Mouse (Mus musculus) forebrain, embryonic 13.5 days (tissue): ENCODE results near the gene Gm45233. TPM values are rescaled to one million over a fixed set of nuclear protein-coding genes. Genes with fewer than 3 reads are reported as not detected.
A peak's percentile ranks its signal among the peaks of the same experiment; 100 is the strongest.

ENCODE experiments used
- ATAC-seq: fragments of 200-750 bp; cut with Nextera tagmentation; 2 replicates; pipeline ENCODE4 v1.8.0; 2017
- H3K27ac ChIP-seq: fragments of 300-500 bp; sonication (generic); 2 replicates; pipeline ENCODE4 v1.5.1; 2015; ENCODE audit warnings: inconsistent platforms, mild to moderate bottlenecking, moderate library complexity
- H3K27me3 ChIP-seq: fragments of 300-500 bp; sonication (generic); 2 replicates; pipeline ENCODE4 v1.6.1; 2015; ENCODE audit warnings: mild to moderate bottlenecking, inconsistent platforms
- H3K36me3 ChIP-seq: fragments of 300-500 bp; sonication (generic); 2 replicates; pipeline ENCODE4 v1.6.1; 2015; ENCODE audit warnings: mild to moderate bottlenecking, inconsistent platforms; ENCODE audit not compliant: poor library complexity, severe bottlenecking
- H3K4me1 ChIP-seq: fragments of 300-500 bp; sonication (generic); 2 replicates; pipeline ENCODE4 v1.6.1; 2015; ENCODE audit warnings: inconsistent platforms
- H3K4me2 ChIP-seq: fragments of 300-500 bp; sonication (generic); 2 replicates; pipeline ENCODE4 v1.6.1; 2015; ENCODE audit warnings: inconsistent platforms, mild to moderate bottlenecking, moderate library complexity
- H3K4me3 ChIP-seq: fragments of 300-500 bp; sonication (generic); 2 replicates; pipeline ENCODE4 v1.5.1; 2015; ENCODE audit warnings: mild to moderate bottlenecking, inconsistent platforms
- H3K9ac ChIP-seq: fragments of 300-500 bp; sonication (generic); 2 replicates; pipeline ENCODE4 v1.6.1; 2015; ENCODE audit warnings: mild to moderate bottlenecking, inconsistent platforms
- H3K9me3 ChIP-seq: fragments of 300-500 bp; sonication (generic); replicated peaks from 2 replicates; pipeline ENCODE4 v1.6.1; 2016; ENCODE audit warnings: inconsistent platforms
- WGBS: fragments of 180-500 bp; shearing (Covaris S2); methylation state at CpG from one replicate; pipeline ENCODE4 v1.1.7; 2015; 5-methylcytosine and 5-hydroxymethylcytosine counted together
- polyA plus RNA-seq: library from polyadenylated mRNA; unstranded; fragments of >200 nt; fragmentation: Nextera tagmentation; extraction: Ambion mirVana; gene quantifications from 2 replicates; pipeline ENCODE4 v1.2.1, GENCODE M21; 2015

The Gm45233 gene
- polyA plus RNA-seq, 1 experiment from 2014 or later = 0.26 TPM

DNA sequence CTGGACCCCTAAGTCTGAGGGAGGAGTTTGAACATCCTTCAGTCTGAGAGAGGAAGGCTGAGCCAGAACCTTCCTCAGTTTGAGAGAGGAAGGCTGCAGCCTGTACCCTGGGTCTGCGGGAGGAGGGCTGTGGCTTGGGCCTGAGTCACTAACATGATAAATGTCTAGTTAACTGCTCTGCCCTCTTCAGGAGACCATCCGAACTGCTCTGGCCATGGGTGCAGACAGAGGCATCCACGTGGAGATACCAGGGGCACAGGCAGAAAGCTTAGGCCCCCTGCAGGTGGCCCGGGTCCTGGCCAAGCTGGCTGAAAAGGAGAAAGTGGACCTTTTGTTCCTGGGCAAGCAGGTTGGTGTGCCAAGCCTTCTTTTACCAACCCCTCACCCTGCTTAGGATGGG is 8.7 kb downstream of the Gm45233 start:
- WGBS = 33% methylated on average over 4 of the region's 4 CpGs
- Histone ChIP-seq H3K27ac (no peak overlapping the region), H3K9me3 (no peaks in the 10 kb centered on the region), H3K4me3 (no peak overlapping the region), H3K9ac (no peak overlapping the region), H3K27me3 (no peaks in the 10 kb centered on the region), H3K4me1 (no peaks in the 10 kb centered on the region), H3K4me2 (no peak overlapping the region), H3K36me3 (peaks cover 47% of the 10 kb centered on the region)
- ATAC-seq = no peak

DNA sequence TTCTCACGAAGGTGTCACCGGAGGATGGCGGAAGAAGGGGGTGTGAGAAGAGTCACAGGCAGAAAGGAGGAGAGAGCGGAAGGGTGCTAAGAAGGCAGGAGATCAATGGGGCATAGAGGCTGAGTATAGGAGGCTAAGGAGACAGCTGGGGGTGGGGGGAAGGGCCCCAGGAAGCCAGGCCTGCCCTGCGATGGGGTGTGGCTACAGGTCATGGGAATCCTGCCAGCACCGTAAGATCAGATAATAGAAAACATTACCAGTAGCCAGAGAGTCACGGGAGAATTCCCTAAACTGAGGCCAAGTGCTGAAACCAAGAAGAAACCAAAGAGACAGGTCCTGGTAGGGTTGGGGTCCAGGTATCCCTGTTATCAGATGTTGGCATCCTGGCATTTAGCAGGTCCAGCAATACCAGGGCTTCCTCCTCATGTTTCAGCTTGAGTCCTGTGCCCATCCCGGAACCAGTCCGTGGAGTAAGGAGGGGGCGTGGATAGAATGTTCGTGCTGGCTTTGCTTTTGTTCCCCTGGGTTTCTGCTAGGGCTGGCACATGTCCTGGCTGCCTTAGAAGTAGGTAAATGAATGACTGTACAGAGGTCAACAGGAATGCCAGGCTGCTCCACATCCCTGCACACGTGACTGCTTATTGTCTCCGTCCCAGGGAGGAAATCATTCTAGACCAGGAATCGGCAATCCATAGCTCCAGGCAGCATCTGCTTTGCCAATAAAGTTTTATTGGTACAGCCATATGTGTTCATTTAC is 9.8 kb downstream of the Gm45233 start:
- Histone ChIP-seq H3K36me3 (peaks cover 52% of the 10 kb centered on the region), H3K9me3 (no peaks in the 10 kb centered on the region), H3K9ac (no peak overlapping the region), H3K4me3 (no peak overlapping the region), H3K27me3 (no peaks in the 10 kb centered on the region), H3K27ac (no peak overlapping the region), H3K4me1 (no peaks in the 10 kb centered on the region), H3K4me2 (no peak overlapping the region)
- WGBS = 90% methylated on average over 14 of the region's 14 CpGs
- no peak for ATAC-seq

DNA sequence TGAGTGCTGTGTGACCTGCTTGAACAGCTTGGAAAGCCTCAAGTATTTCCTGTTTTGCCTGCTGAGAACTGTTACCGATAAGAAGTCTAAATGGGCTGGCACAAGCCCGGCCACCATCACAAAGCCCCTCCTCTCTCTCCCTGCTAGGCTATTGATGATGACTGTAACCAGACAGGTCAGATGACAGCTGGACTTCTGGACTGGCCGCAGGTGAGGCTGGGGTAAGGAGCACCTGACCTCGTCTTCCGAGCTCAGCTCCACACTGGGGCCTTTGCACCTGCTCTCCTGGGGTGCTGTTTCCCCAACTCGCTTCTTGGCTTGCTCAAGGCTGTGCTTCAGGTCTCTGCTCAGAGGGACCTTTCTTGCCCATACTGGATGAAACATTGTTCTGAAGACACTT is 10.4 kb downstream of the Gm45233 start:
- Histone ChIP-seq H3K27me3 (no peaks in the 10 kb centered on the region), H3K9ac (no peak overlapping the region), H3K4me3 (no peak overlapping the region), H3K9me3 (no peaks in the 10 kb centered on the region), H3K27ac (no peak overlapping the region), H3K4me1 (no peaks in the 10 kb centered on the region), H3K36me3 (peaks cover 52% of the 10 kb centered on the region), H3K4me2 (no peak overlapping the region)
- WGBS = 94% methylated on average over 6 of the region's 6 CpGs
- ATAC-seq = no peak

DNA sequence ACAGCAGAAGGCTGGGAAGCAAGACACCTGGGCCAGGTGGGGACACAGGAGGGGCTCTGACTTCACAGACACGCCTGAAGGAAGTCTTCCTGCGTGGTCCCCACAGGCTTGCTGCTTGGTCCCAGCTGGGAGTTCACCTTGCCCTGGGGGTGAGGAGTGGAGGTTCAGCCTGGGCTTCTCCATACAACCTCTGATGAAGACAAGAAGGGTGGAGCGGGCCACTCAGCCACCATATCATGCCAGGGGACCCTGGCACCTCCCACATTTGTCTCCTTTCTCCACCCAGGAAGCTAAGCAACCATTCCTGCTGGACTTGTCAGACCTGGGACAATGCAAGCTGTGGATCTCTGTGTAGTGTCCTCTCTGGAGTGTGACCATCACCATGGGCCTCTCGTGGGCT is 18.9 kb downstream of the Gm45233 start, which contains the start of gene Vsig10l:
Vsig10l (plus strand) TSS at position 301 of the 400 bp plus-strand sequence.
- WGBS = 77% methylated on average over 4 of the region's 4 CpGs
- no peak within 1 kb of the TSS for H3K4me3 ChIP-seq
- H3K9me3 ChIP-seq = no peaks in the 10 kb centered on the region
- peaks cover 28% of the 10 kb centered on the region for H3K27me3 ChIP-seq
- H3K9ac ChIP-seq = no peak within 1 kb of the TSS
- H3K4me2 ChIP-seq = no peak within 1 kb of the TSS
- peaks cover 18% of the 10 kb centered on the region for H3K4me1 ChIP-seq
- ATAC-seq = no peak
- H3K36me3 ChIP-seq = peaks cover 3% of the 10 kb centered on the region
- no peak within 1 kb of the TSS for H3K27ac ChIP-seq

DNA sequence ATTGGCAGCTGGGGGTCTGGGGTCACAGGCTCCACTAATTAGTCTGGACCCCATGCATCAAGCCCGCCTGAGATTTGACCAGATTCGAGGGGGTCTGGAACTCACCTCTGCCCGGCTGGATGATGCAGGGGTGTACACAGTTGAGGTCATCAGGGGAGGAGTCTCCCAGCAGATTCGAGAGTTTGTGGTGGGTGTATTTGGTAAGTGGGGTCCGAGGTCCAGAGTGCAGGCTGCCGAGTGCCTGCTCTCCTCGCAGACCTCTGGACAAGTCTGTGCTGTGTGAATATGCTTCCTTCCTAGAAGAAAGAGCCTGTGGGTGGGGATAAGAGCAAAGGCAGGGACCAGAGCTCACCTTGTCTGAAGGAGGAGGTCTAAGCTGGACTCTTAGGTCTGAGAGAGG is 20.0 kb downstream of the Gm45233 start:
- H3K36me3 ChIP-seq = no peaks in the 10 kb centered on the region
- H3K4me3 ChIP-seq = no peak overlapping the region
- H3K4me1 ChIP-seq = peaks cover 18% of the 10 kb centered on the region
- no peak overlapping the region for H3K9ac ChIP-seq
- H3K27ac ChIP-seq = no peak overlapping the region
- peaks cover 29% of the 10 kb centered on the region for H3K27me3 ChIP-seq
- no peak for ATAC-seq
- WGBS = 82% methylated on average over 7 of the region's 7 CpGs
- no peak overlapping the region for H3K4me2 ChIP-seq
- no peaks in the 10 kb centered on the region for H3K9me3 ChIP-seq

DNA sequence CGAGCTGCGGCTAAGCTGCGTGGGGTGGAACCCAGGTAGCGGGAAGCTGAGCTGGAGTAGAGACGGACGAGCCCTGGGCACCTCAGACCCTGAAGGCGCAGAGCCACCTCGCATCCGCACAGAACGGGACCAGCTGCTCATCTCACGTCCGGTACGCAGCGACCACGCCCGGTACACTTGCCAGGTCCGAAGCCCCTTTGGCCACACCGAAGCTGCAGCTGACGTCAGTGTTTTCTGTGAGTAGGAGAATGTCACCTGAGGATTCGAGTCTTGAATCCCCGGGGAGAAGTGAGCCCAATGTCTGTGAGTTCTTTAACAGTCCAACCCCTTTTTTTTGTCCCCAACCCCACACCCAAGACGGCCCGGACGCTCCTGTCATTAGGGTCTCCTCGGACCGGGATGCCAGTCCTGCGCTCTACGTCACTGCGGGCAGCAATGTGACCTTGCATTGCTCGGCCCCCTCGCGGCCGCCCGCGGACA is 21.0 kb downstream of the Gm45233 start:
- Histone ChIP-seq H3K9me3 (no peaks in the 10 kb centered on the region), H3K4me2 (peak overlapping the region; percentile 81), H3K27me3 (peaks cover 29% of the 10 kb centered on the region), H3K27ac (no peak overlapping the region), H3K4me3 (peak overlapping the region; percentile 45), H3K9ac (peak overlapping the region; percentile 53), H3K4me1 (peaks cover 18% of the 10 kb centered on the region), H3K36me3 (no peaks in the 10 kb centered on the region)
- ATAC-seq = peak; percentile 14
- 6% methylated on average over 35 of the region's 35 CpGs for WGBS

DNA sequence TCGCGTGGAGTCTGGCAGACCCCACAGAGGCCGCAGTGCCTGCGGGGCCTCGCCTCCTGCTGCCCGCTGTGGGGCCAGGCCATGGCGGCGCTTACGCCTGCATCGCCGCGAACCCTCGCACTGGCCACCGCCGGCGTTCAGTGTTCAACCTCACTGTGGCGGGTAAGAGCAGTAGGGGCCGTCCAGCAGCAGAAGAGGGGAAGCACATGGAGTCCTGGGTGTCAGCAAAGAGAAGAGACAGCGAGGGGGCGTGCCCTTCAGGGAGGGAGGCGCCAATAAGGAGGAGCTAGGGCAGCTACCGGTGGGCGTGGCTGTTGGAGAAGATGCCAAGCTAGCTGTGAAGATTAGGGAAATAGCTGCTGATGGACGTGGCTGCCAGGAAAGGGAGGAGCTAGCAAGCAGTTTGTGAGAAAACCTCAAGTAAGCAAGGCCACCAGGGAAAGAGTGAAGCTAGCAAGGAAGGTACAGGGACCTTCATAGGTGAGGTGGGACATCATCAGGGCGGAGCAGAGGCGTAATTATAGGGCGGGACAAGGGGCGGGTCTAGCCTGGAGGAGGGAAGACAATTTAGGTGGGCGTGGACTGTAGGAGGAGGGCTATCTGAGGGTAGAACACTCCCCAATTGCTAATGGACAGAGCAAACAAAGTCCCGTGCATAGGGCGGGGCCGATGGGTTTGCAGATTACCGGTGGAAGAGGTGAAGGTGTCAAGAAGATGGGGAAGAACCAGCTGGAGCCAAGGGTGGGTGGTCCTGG is 21.6 kb downstream of the Gm45233 start:
- under 1% methylated on average over 33 of the region's 33 CpGs for WGBS
- H3K9ac ChIP-seq = peak overlapping the region; percentile 58
- no peaks in the 10 kb centered on the region for H3K9me3 ChIP-seq
- peak overlapping the region; percentile 45 for H3K4me3 ChIP-seq
- H3K36me3 ChIP-seq = no peaks in the 10 kb centered on the region
- H3K4me1 ChIP-seq = peaks cover 18% of the 10 kb centered on the region
- no peak overlapping the region for H3K27ac ChIP-seq
- peak overlapping the region; percentile 81 for H3K4me2 ChIP-seq
- H3K27me3 ChIP-seq = peaks cover 29% of the 10 kb centered on the region
- peak; percentile 85 for ATAC-seq

DNA sequence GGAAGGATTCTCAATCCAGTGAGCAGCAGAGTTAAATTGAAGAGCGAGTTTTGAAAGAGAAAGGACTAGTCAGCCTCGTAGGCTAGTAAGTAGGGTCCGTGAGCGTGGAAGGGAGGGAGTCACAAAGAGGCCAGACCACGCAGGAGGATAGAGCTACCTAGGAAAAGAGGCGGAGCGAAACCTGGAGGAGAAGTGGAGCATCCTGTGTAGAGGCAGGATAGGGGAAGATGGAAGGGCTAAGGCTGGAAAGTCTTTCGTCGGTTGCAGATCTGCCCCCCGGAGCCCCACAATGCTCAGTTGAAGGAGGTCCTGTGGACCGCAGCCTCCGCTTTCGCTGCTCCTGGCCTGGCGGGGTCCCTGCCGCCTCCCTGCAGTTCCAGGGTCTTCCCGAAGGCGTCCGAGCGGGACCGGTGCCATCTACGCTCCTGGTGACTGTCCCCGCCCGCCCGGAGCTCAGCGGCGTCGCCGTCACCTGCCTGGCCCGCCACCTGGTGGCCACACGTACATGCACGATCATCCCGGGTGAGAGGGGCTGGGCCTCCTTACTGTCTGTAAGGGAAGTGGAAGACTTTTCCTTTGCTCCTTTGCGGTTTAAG is 22.3 kb downstream of the Gm45233 start:
- peaks cover 18% of the 10 kb centered on the region for H3K4me1 ChIP-seq
- no peaks in the 10 kb centered on the region for H3K36me3 ChIP-seq
- no peak overlapping the region for H3K27ac ChIP-seq
- WGBS = 2% methylated on average over 33 of the region's 33 CpGs
- H3K27me3 ChIP-seq = peaks cover 29% of the 10 kb centered on the region
- H3K4me2 ChIP-seq = peak overlapping the region; percentile 81
- H3K9ac ChIP-seq = peak overlapping the region; percentile 58
- ATAC-seq = peak; percentile 63
- no peaks in the 10 kb centered on the region for H3K9me3 ChIP-seq
- H3K4me3 ChIP-seq = peak overlapping the region; percentile 45

DNA sequence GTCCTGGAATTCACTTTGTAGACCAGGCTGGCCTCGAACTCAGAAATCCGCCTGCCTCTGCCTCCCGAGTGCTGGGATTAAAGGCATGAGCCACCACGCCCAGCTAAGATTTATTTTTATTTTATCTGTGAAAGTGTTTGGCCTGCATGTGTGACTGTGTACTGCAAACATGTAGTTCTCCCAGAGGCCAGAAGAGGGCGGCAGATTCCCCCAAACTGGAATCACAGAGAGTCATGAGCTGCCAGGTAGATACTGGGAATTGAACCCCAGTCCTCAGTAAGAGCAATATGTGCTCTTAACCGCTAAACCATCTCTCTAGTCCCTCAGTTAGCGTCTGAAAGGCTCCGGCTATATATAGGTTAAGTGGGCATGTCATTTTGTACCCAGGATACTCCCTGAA is 26.4 kb downstream of the Gm45233 start:
- H3K27me3 ChIP-seq = peaks cover 11% of the 10 kb centered on the region; the same call in 1 of the 2 replicates
- WGBS = 39% methylated on average over 8 of the region's 8 CpGs
- no peak for ATAC-seq
- H3K4me2 ChIP-seq = no peak overlapping the region
- no peak overlapping the region for H3K27ac ChIP-seq
- no peak overlapping the region for H3K4me3 ChIP-seq
- H3K9ac ChIP-seq = no peak overlapping the region
- no peaks in the 10 kb centered on the region for H3K9me3 ChIP-seq
- peaks cover 23% of the 10 kb centered on the region for H3K36me3 ChIP-seq
- H3K4me1 ChIP-seq = peaks cover 10% of the 10 kb centered on the region

DNA sequence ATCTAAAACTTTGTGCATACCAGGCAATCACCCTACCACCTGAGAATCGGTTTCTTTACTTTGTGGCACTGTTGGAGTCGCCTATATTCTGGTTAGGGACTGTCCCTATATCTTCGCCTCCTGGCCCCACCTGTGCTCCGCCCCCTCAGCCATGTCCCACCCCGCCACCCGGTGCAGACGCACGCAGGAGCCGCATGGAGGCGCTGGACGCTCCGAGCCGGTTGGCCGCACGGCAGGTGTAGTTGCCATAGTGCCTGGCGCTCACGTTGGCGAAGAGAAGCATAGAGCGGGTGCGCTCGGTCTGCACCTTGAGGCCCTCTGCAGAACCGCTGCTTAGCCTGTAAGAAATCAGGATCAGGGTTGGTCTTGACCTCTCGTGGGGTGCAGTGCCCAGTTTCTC is 31.8 kb downstream of the Gm45233 start:
- H3K36me3 ChIP-seq = peaks cover 39% of the 10 kb centered on the region
- no peak overlapping the region for H3K4me2 ChIP-seq
- H3K4me1 ChIP-seq = peaks cover 20% of the 10 kb centered on the region
- ATAC-seq = no peak
- peaks cover 32% of the 10 kb centered on the region for H3K27me3 ChIP-seq
- no peak overlapping the region for H3K27ac ChIP-seq
- H3K9ac ChIP-seq = no peak overlapping the region
- no peak overlapping the region for H3K4me3 ChIP-seq
- WGBS = 14% methylated on average over 23 of the region's 23 CpGs
- H3K9me3 ChIP-seq = no peaks in the 10 kb centered on the region

DNA sequence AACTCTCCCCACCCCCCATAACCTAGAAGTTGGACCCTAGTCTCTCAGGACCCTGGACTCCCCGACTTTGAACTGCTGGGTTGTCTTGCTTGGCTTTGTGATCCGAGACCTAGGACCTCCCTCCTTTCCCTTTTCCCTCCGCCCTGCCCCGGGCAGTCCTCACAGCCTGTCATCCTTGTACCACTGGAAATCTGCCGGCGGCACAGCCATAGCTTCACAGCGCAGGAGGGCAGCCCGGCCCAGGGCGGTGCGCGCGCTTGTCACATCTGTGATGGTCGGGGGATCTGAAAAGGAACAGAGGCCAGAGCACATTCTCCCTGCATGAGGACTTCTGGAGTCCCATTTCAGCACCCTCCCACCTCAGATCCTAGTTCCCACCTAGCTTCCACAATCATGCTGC is 32.4 kb downstream of the Gm45233 start:
- Histone ChIP-seq H3K36me3 (peaks cover 39% of the 10 kb centered on the region), H3K27me3 (peaks cover 32% of the 10 kb centered on the region), H3K4me3 (no peak overlapping the region), H3K4me2 (no peak overlapping the region), H3K9me3 (no peaks in the 10 kb centered on the region), H3K27ac (no peak overlapping the region), H3K4me1 (peaks cover 22% of the 10 kb centered on the region), H3K9ac (no peak overlapping the region)
- 4% methylated on average over 13 of the region's 13 CpGs for WGBS
- ATAC-seq = no peak

DNA sequence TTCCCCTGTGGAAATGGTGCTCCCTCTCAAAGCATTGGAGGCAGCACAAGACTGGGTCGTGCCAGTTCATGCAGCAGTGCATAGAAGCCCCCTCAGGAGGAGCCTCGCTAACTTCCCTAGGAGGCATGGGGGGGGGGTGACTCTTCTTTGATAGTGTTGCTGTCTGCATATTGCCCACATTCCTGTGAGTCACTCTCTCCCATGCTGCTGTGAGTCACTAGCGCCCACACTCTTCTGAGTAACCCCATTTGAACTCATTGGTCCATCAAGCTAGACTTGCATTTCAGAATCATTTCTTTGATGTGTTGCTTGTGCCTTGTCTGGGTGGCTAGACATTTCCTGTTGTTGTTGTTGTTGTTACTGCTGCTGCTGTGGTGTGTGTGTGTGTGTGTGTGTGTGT is 37.3 kb downstream of the Gm45233 start:
- WGBS = 72% methylated on average over 3 of the region's 3 CpGs
- Histone ChIP-seq H3K36me3 (peaks cover 8% of the 10 kb centered on the region), H3K9ac (no peak overlapping the region), H3K4me1 (peaks cover 36% of the 10 kb centered on the region), H3K9me3 (no peaks in the 10 kb centered on the region), H3K27me3 (peaks cover 26% of the 10 kb centered on the region), H3K27ac (no peak overlapping the region), H3K4me3 (no peak overlapping the region), H3K4me2 (no peak overlapping the region)
- ATAC-seq = no peak
